Mouse (Mus musculus) thymus, postnatal 4 days (tissue): ENCODE measurements around the gene Ankrd42.

ENCODE experiments used
- DNase-seq: peaks from one replicate; pipeline ENCODE4 v3.0.0; 2021

The Ankrd42 gene

DNA sequence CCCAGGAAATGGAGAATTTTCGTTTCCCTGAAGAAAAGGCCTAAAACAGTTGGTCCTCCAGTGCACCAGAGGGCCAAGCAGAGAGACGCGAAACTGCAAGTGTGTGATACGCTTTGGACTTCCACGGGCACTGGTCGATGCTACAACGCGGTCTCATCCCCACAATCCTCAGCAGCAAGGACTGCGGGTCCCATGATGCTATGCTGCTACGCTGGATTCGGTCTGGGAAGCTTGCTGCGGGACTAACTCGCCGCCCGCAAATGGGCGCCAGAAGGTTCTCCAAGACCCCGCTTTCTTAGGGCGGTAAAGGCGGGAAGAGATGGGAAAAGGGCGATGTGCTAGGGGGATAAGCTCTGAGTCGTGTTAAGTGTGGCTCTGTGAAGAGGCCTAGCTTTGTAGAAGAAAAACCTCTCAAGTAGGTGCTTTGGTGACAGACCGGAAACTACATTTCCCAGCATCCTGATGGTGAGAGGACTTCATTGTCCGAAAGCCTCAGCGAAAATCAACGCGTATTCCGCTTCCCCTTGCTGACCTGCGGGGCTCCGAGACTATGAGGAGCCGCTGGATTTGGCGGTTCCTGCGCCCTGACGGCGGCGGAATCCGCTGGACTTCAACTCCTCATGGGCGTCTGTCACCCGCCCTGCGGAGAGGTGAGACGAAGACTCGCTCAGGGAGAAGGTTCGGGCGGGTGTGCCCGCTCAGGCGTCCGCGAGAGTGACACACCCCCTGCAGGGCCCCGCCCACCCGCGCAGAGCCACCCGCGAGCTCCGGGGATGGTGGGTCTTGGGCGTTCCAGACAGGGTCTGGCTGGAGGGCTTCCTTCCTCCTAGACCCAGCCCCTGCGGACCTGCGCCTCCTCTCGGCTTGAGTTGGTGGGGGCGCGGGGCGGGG is 75.7 kb downstream of the Ankrd42 start, which contains the start of gene Ccdc90b:
Ccdc90b (plus strand) TSS at position 164 of the 891 bp plus-strand sequence.
- peak; percentile 81 for DNase-seq

DNA sequence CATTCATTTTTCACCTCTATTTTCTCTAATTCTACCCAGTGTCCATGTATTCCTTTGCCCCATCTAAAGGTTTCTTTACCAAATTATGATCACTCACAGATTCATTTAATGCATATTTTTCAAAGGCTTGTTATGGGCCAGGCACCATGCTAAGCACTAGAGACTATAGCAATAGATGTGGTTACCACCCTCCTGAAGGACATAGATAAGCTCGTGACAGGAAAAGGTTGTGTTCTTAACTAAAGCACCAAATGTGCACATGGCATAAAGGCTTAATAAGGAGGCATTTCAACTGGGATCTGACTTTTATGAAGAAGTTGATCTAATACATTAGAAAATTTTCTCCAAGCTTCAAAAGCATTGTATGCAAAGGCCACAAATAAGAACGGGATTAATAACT is 78.2 kb downstream of the Ankrd42 start:
- no peak for DNase-seq

DNA sequence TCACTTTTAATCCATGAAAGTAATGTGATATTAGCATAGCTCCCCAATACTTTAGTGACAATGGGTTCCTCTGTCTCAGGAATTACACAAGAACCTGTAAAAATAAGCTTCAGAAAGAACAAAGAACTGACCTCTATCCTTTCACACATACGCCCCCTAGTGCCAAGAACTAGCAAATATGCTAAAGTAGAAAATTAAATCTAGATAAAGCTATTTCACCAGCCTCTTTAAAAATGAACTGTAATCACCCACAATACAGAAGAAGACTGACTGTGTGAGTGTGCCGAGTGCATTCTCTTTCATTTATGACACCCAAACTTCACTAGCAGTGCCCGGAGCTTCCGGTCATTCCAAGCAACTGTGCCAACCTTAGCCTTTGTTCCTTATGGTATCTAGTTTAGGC is 86.0 kb downstream of the Ankrd42 start:
- peak; percentile 22 for DNase-seq

DNA sequence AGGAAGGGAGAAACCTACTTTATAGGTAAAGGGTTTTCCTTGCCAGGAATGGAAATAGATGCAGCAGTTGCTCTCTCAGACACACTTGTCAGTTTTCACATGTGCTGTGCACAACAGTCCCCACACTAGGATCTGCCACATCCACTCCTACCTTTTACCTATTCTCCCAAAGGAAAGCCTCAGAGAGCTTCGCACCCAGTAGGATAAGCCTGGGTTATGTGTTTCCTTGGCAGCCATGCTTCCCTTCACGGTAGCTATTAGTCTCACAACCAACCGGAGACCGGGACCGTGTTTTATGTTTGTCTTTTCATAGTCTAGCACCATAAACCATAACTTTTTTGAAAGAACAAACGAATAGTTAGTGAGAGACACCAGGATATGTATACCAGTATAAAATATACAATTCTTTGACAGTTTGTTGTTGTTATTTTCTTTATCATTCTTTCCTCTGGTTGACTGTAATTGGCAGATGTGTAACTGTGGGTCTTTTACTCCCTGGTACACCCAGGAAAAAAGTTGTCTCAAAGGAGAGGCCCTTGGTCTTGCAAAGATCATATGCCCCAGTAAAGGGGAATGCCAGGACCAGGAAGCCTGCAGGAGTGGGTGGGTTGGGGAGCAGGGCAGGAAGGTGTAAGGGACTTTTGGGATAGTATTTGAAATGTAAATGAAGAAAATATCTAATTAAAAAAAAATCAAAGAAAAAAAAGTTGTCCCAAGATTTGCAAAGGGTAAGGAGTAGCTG is 86.5 kb downstream of the Ankrd42 start:
- no peak for DNase-seq

DNA sequence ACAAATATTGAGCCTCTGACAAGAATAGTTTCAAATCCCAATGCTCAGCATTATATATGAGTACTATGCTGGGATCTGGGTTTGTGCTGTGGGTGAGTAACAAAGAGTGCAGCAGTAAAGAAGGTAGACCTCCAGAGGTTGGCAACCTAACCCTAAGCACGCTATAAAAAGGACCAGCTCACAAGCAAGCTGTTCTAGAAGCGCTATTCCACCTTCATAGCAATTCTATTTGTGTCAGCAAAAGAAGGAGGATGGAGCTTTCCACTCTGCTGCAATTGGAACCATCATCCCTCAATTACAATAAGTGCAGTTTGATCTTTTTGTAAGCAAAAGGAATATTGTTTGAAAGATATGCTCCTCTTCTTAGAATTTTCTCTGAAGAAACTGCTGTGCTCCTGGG is 90.2 kb downstream of the Ankrd42 start:
- DNase-seq = no peak

DNA sequence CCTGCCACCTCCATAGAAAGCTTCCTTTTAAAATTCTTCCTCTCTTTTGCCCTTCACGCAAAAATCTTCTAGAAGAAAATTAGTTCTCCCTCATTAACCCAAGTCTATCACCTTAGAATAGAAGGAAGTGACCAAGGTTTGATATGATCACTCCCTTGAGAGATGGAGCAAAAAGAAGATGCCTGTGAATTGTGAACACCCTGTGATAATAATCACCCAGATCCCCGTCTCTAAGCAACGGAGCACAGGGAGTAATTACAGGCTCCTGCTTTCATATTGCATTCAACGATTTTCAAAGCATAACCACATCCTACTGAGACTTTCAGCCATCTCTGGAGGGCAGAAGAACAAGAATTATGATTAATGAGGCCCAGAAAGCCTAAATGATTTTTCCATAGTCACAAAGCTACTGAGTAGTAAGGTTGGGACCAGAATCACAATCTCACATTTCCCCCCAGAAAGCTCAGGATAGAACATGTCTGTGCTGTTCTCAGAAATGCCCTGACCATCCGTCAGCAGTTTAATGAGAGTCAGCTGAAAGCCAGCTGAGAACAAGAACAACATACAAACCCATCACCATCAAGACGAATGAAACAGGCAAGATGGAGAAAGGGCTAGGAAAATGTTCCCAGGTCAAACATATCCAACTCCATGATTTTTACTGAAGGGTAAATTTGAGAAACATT is 104.4 kb downstream of the Ankrd42 start:
- no peak for DNase-seq
